Mouse (Mus musculus) kidney, embryonic 14.5 days (tissue): ENCODE results near the gene Tas2r115. TPM values are rescaled to one million over a fixed set of nuclear protein-coding genes. Genes with fewer than 3 reads are reported as not detected.

Experiments
- polyA plus RNA-seq: library from polyadenylated mRNA; unstranded; fragments of >200 nt; fragmentation: Nextera tagmentation; extraction: Ambion mirVana; gene quantifications from 2 replicates; pipeline ENCODE4 v1.2.1, GENCODE M21; 2014

Gene Tas2r115
- polyA plus RNA-seq, 1 experiment from 2014 or later: not detected

Other genes with a start within 250 kb of the Tas2r115 start
- not detected in 2 replicates for gene Prh1, start 168.2 kb downstream of the Tas2r115 start, polyA plus RNA-seq
- not detected in 2 replicates for gene Prp2, start 142.1 kb downstream of the Tas2r115 start, polyA plus RNA-seq
- not detected in 2 replicates for gene A630073D07Rik, start 86.5 kb downstream of the Tas2r115 start, polyA plus RNA-seq
- gene Tas2r120, start 81.1 kb downstream of the Tas2r115 start, polyA plus RNA-seq: not detected in 2 replicates
- gene Tas2r121, start 37.0 kb downstream of the Tas2r115 start, polyA plus RNA-seq: not detected in 2 replicates
- gene Tas2r122, start 26.1 kb downstream of the Tas2r115 start, polyA plus RNA-seq: not detected in 2 replicates
- gene Tas2r124, start 16.7 kb upstream of the Tas2r115 start, polyA plus RNA-seq: not detected in 2 replicates
- gene Tas2r102, start 24.1 kb upstream of the Tas2r115 start, polyA plus RNA-seq: not detected in 2 replicates
- gene Tas2r136, start 40.1 kb upstream of the Tas2r115 start, polyA plus RNA-seq: not detected in 2 replicates
- not detected in 2 replicates for gene Tas2r117, start 64.8 kb upstream of the Tas2r115 start, polyA plus RNA-seq
- not detected in 2 replicates for gene Tas2r123, start 109.1 kb upstream of the Tas2r115 start, polyA plus RNA-seq
- not detected in 2 replicates for gene Tas2r116, start 117.4 kb upstream of the Tas2r115 start, polyA plus RNA-seq
- not detected in 2 replicates for gene Tas2r110, start 130.0 kb upstream of the Tas2r115 start, polyA plus RNA-seq
- gene Tas2r113, start 155.0 kb upstream of the Tas2r115 start, polyA plus RNA-seq: not detected in 2 replicates
- not detected in 2 replicates for gene Tas2r125, start 171.6 kb upstream of the Tas2r115 start, polyA plus RNA-seq
- gene Tas2r129, start 213.1 kb upstream of the Tas2r115 start, polyA plus RNA-seq: not detected in 2 replicates
- not detected in 2 replicates for gene Tas2r131, start 219.9 kb upstream of the Tas2r115 start, polyA plus RNA-seq
- gene Tas2r109, start 242.9 kb upstream of the Tas2r115 start, polyA plus RNA-seq: not detected in 2 replicates